Mouse (Mus musculus) liver, embryonic 16.5 days (tissue): ENCODE results near the gene Wdr95. TPM values are rescaled to one million over a fixed set of nuclear protein-coding genes. Genes with fewer than 3 reads are reported as not detected.

Experiments used
- ATAC-seq: fragments of 200-750 bp; cut with Nextera tagmentation; 2 replicates; pipeline ENCODE4 v1.8.0; 2017; ENCODE audit warnings: low read depth, mild to moderate bottlenecking, moderate number of reproducible peaks, moderate library complexity
- H3K27ac ChIP-seq: fragments of 300-500 bp; sonication (generic); 2 replicates; pipeline ENCODE4 v1.5.1; 2014; ENCODE audit warnings: mild to moderate bottlenecking, low read length
- H3K27me3 ChIP-seq: fragments of 300-500 bp; sonication (generic); 2 replicates; pipeline ENCODE4 v1.6.1; 2014; ENCODE audit warnings: low read depth, low read length, mixed read lengths; ENCODE audit not compliant: control insufficient read depth, insufficient read depth
- H3K36me3 ChIP-seq: fragments of 300-500 bp; sonication (generic); 2 replicates; pipeline ENCODE4 v1.6.1; 2014; ENCODE audit warnings: mild to moderate bottlenecking; ENCODE audit not compliant: control insufficient read depth, insufficient read depth
- H3K4me1 ChIP-seq: fragments of 300-500 bp; sonication (generic); 2 replicates; pipeline ENCODE4 v1.6.1; 2014; ENCODE audit warnings: low read depth, low read length, mixed read lengths; ENCODE audit not compliant: control insufficient read depth
- H3K4me2 ChIP-seq: fragments of 300-500 bp; sonication (generic); 2 replicates; pipeline ENCODE4 v1.6.1; 2014; ENCODE audit warnings: low read depth, low read length, mixed read lengths
- H3K4me3 ChIP-seq: fragments of 300-500 bp; sonication (generic); 2 replicates; pipeline ENCODE4 v1.5.1; 2014; ENCODE audit warnings: low read depth, mild to moderate bottlenecking, low read length
- H3K9ac ChIP-seq: fragments of 300-500 bp; sonication (generic); 2 replicates; pipeline ENCODE4 v1.6.1; 2014; ENCODE audit warnings: low read depth, low read length
- H3K9me3 ChIP-seq: fragments of 300-500 bp; sonication (generic); replicated peaks from 2 replicates; pipeline ENCODE4 v1.6.1; 2016; ENCODE audit warnings: low read length; ENCODE audit not compliant: control insufficient read depth
- WGBS: fragments of 180-500 bp; shearing (Covaris S2); extraction: QIAGEN DNeasy Blood & Tissue Kit; methylation state at CpG from one replicate; pipeline ENCODE4 v1.1.7; 2014; ENCODE audit not compliant: insufficient replicate concordance; 5-methylcytosine and 5-hydroxymethylcytosine counted together
- polyA plus RNA-seq: library from polyadenylated mRNA; unstranded; fragments of >200 nt; fragmentation: Nextera tagmentation; extraction: Ambion mirVana; gene quantifications from 2 replicates; pipeline ENCODE4 v1.2.1, GENCODE M21; 2015

Gene Wdr95
- polyA plus RNA-seq, 1 experiment from 2014 or later, result not detected

- 51% methylated on average over 3 of the region's 3 CpGs for WGBS
- Histone ChIP-seq H3K4me1 (no peaks in the 10 kb centered on the region), H3K9ac (no peak overlapping the region), H3K27me3 (no peaks in the 10 kb centered on the region), H3K4me3 (no peak overlapping the region), H3K4me2 (no peak overlapping the region), H3K9me3 (no peaks in the 10 kb centered on the region), H3K27ac (no peak overlapping the region), H3K36me3 (no peaks in the 10 kb centered on the region)
- no peak for ATAC-seq
Observed at GRCm38 (mm10) chr5:149658022-149658421, 129.5 kb downstream of the Wdr95 start.

- Histone ChIP-seq H3K4me3 (no peak overlapping the region), H3K36me3 (no peaks in the 10 kb centered on the region), H3K4me1 (no peaks in the 10 kb centered on the region), H3K9me3 (no peaks in the 10 kb centered on the region), H3K9ac (no peak overlapping the region), H3K27ac (no peak overlapping the region), H3K4me2 (no peak overlapping the region), H3K27me3 (no peaks in the 10 kb centered on the region)
- no peak for ATAC-seq
- 52% methylated on average over 9 of the region's 9 CpGs for WGBS
Observed at GRCm38 (mm10) chr5:149658741-149659413, 130.4 kb downstream of the Wdr95 start.

- no peak for ATAC-seq
- Histone ChIP-seq H3K27me3 (no peaks in the 10 kb centered on the region), H3K4me1 (no peaks in the 10 kb centered on the region), H3K4me3 (no peak overlapping the region), H3K4me2 (no peak overlapping the region), H3K27ac (no peak overlapping the region), H3K36me3 (no peaks in the 10 kb centered on the region), H3K9me3 (no peaks in the 10 kb centered on the region), H3K9ac (no peak overlapping the region)
- 43% methylated on average over 9 of the region's 9 CpGs for WGBS
Observed at GRCm38 (mm10) chr5:149659414-149659780, 130.9 kb downstream of the Wdr95 start.

GRCm38 (mm10) chr5:149661428-149661827, 132.9 kb downstream of the Wdr95 start:
- Histone ChIP-seq H3K36me3 (no peaks in the 10 kb centered on the region), H3K9me3 (no peaks in the 10 kb centered on the region), H3K27ac (no peak overlapping the region), H3K4me1 (no peaks in the 10 kb centered on the region), H3K4me3 (no peak overlapping the region), H3K4me2 (no peak overlapping the region), H3K9ac (no peak overlapping the region), H3K27me3 (no peaks in the 10 kb centered on the region)
- no peak for ATAC-seq
- WGBS, result 74% methylated on average over 6 of the region's 6 CpGs

Other genes with a start within 250 kb of the Wdr95 start
- gene Medag, start 116.9 kb upstream of the Wdr95 start, polyA plus RNA-seq, result 0.13 and 0.19 TPM in 2 replicates
- gene Tex26, start 89.0 kb upstream of the Wdr95 start, polyA plus RNA-seq, result not detected in 2 replicates
- gene Hsph1, start 107.7 kb downstream of the Wdr95 start, polyA plus RNA-seq, result 19.4 and 20.8 TPM in 2 replicates
- 3.0 and 3.6 TPM in 2 replicates for gene B3glct, start 149.6 kb downstream of the Wdr95 start, polyA plus RNA-seq